ENCODE assay signal across 20 mouse cellular contexts in the genomic region with DNA sequence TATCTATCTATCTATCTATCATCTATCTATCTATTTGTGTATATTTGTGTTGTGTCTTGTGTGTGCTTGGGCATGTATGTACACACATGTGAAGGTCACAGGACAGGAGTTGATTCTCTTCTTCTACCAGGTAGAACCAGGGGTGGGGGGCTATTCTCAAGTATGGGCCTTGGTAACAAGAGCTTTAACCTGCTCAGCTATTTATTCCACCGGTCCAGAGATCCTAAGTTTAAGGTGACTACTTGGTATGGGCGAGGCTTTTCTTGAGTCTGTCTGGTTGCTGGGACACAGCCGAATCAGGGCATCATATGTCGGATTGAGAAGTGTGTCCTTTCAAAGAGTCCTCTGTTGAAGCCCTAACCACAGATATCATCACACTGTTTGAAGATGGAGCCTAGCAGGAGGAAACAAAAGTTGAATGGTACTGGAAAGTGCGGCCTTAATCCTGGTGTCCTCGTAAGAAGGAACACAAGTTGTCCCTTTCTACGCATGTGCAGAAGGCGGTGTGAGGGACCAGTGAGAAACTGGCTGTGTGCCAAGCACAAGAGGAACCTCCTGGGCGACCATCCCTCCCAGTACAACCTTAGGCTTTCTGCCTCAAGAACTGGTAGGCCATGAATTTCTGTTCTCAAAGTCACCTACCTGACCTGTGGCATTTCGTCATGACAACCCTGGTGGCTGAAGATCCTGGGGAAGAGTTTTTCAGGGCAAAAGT.
A peak's percentile ranks its signal among the peaks of the same experiment; 100 is the strongest.
DNase-seq lines count a peak whose midpoint lies in the region; ATAC-seq and TF ChIP-seq lines count a peak whose summit lies in the region.
"Had no signal": no experiment of that assay in that cellular context is flagged by ENCODE, and none has a peak within 500 bp of the region (broad histone marks: within the 10 kb centered on the region; RNA-seq: fewer than 3 reads in every experiment).

No protein-coding gene starts in this region.

- no peak for ATAC-seq in cerebellum, adult (ENCODE audit: insufficient number of reproducible peaks, low FRiP score, low TSS enrichment)
- ATAC-seq: forebrain, embryonic 13.5 days; forebrain, embryonic 15.5 days; forebrain, postnatal 0 days had no signal

- H3K36me3 ChIP-seq in testis, adult 2 months (ENCODE audit: control insufficient read depth, insufficient read depth, low read length): no peaks in the 10 kb centered on the region
- H3K36me3 ChIP-seq: embryonic facial prominence, embryonic 10.5 days; embryonic facial prominence, embryonic 12.5 days; forebrain, embryonic 15.5 days had no signal

- intact Hi-C loops in heart, postnatal 25 days (cut with DNase I): loop anchor here (5.0 kb wide), 1 partner anchor 167 kb away; a partner anchor contains a TSS

- H3K27me3 ChIP-seq in testis, adult 2 months (ENCODE audit: control insufficient read depth, insufficient read depth, low read length): no peaks in the 10 kb centered on the region
- H3K27me3 ChIP-seq: embryonic facial prominence, embryonic 12.5 days; forebrain, embryonic 15.5 days had no signal

- no peak overlapping the region for H3K27ac ChIP-seq in testis, adult 2 months (ENCODE audit: control insufficient read depth, insufficient read depth, low read depth, low read length)
- H3K27ac ChIP-seq: embryonic facial prominence, embryonic 10.5 days; embryonic facial prominence, embryonic 12.5 days; forebrain, embryonic 13.5 days; forebrain, embryonic 15.5 days had no signal

- TF ChIP-seq CTCF in testis, adult 2 months (IDR thresholded peaks at IDR 0.05; ENCODE audit: control insufficient read depth, insufficient read depth, insufficient replicate concordance, low read depth, low read length): no peak

- peak overlapping the region; percentile 85 for H3K4me3 ChIP-seq in testis, adult 2 months (ENCODE audit: control insufficient read depth, low read depth, low read length)
- H3K4me3 ChIP-seq: embryonic facial prominence, embryonic 10.5 days; embryonic facial prominence, embryonic 12.5 days; forebrain, embryonic 13.5 days; forebrain, embryonic 15.5 days had no signal

- peaks cover 8% of the 10 kb centered on the region; the same call in 1 of the 2 replicates for H3K4me1 ChIP-seq in testis, adult 2 months (ENCODE audit: control insufficient read depth, insufficient read depth, low read length)
- H3K4me1 ChIP-seq: embryonic facial prominence, embryonic 12.5 days; forebrain, embryonic 15.5 days had no signal

- DNase-seq in cerebellum, postnatal 10 days: peak; percentile 26
- no peak for DNase-seq in testis, postnatal 14 days (ENCODE audit: low spot score)
- DNase-seq in MEL-GATA-1-ER (ENCODE audit: extremely low read depth, low read depth): peak; percentile 26
- DNase-seq in heart, postnatal 25 days (ENCODE audit: low spot score): no peak
- no peak for DNase-seq in layer of hippocampus, postnatal 14 days (ENCODE audit: low spot score in 2 of 2)
- DNase-seq: adrenal gland, adult 8-10 months; adrenal gland, postnatal 14 days; adrenal gland, postnatal 36 days; cerebellum, adult 11 months; cerebellum, adult 18-20 months; cerebellum, adult 8-10 months; cerebellum, adult 9-11 months; cerebellum, postnatal 25 days; forebrain, postnatal 0 days had no signal

- no peak for TF ChIP-seq POLR2A in testis, adult 2 months (IDR thresholded peaks at IDR 0.05; ENCODE audit: control insufficient read depth, low read depth, low read length)

Comparison
In these comparisons a context has a peak if more than half of its experiments do, and no peak if none do; other contexts are left out.
1. DNase-seq: peak in cerebellum, postnatal 10 days (2 of 2) and MEL-GATA-1-ER (single experiment); none in testis, postnatal 14 days (single experiment), heart, postnatal 25 days (single experiment) and layer of hippocampus, postnatal 14 days (0 of 2).